Mouse (Mus musculus): ENCODE data around the gene Olfr110.
"Not testable (repeated sequence)": the region's sequence is repeated elsewhere in the genome, so short reads cannot be mapped to it uniquely, and the experiment has no call there.

The Olfr110 gene

DNA sequence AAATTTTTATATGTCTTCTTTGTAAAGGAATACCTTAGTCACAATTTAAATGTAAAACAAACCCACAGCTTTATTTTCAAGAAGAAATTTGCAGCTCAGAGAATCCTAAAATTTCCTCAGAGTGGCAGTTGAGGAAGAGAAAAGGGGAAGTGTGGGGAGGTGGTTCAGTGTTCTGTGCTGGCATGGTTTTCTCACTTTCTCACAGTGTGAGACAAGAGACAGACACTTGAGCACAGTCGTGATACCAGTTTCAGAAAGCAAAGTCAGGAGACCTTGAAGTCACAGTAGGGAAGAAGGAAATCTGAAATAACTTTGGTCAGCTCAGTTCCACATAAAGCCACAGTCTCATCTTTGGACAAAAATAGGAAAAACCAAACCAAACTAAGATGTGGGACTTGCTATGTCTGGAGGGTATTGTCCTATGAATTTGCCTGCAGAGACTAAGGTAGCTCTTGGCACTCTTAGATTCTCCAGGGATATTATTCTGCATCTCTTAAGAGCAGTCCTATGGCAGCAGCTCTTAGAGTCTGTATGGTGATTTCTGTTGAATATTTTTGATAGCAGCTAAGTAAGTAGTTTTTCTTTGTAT lies at the start of gene Olfr110:
Gene Olfr110, plus strand, starts transcription at position 539 of the 589 bp plus-strand sequence.
- DNase-seq (ENCODE audit: low spot score in 2 of 2): no peak

DNA sequence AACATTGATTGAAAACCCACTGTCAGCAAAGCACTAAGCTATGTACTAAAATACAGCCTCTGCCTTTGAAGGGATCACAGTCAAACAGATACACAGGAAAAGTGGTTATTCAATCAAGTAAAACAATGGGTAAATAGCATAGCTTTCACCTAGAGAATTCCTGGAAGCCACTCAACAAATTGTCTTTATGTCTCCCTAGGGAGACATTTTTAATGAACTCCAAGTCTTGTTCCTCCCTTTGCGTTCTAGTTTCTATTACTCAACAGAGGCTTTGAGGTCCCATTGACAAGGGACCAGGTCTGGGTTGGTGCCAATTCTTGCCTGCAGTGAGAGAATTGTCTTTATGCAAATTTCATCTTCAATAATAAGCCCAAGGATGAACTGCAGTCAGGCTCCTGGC lies 47.1 kb upstream of the Olfr110 start, which contains the start of gene Olfr108:
Gene Olfr108, plus strand, starts transcription at position 301 of the 400 bp plus-strand sequence.
- no peak for DNase-seq (ENCODE audit: low spot score in 2 of 2)

DNA sequence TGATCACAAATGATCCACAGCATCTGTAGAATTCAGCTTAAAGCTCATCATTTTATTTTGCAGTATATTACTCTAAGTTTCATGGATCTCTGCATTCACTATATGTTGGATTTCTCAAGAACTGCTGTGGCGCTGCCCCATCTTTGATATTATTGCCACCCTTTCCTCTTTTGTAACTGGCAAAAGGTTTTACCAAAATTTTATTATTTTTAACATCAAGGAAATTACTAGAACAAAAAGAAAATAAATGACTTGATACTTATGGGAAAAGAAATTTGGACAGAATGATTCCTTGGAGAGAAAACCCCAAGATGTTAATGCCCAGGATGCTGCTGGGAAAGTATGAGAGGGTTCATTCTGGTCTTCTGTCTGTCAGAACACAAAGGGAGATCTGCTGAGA lies 33.7 kb upstream of the Olfr110 start, which contains the start of gene Olfr109:
Gene Olfr109, plus strand, starts transcription at position 301 of the 400 bp plus-strand sequence.
- no peak for DNase-seq (ENCODE audit: low spot score in 2 of 2)

DNA sequence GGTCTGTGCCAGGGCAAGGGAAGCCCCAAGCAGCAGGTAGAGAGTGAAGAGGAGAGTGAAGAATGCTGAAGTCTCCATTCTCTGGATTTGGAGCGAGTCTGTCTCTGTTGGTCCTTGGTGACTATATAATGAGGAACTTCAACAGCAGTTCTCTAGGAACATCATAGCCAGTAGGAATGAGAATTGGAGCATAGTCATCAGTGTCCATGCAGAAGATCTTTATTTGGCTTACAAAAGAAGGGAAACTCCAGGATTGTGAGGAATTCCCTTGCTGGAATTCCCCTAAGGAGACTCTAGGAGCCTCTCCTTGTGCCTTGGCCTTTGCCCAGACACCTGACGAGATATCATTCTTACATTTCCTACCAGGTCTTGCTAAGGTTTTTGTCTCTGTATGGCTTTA lies 8.8 kb upstream of the Olfr110 start, which contains the start of gene H2-M2:
Gene H2-M2, minus strand, starts transcription at position 101 of the 400 bp plus-strand sequence.
- DNase-seq (ENCODE audit: low spot score in 2 of 2): no peak

DNA sequence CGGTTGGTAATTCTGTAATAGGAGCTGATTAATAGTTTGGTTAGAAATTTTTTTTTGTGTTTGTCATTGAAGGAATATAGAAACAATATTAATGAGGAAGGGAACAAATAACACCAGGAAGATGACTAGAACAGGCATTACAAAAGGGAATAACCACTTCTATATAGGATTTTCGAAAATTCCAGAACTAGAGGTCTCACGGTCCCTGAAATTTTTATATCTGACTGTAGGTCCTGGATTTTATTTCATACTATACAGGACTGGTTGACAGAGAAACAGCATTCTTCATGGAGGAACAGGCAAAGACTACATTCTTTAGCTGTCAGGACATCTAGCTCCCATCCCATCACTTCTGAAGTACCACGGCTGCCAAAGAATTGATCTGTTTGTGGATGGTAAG lies 15.5 kb downstream of the Olfr110 start, which contains the start of gene Olfr111:
Gene Olfr111, plus strand, starts transcription at position 301 of the 400 bp plus-strand sequence.
- DNase-seq (ENCODE audit: low spot score in 2 of 2): no peak

DNA sequence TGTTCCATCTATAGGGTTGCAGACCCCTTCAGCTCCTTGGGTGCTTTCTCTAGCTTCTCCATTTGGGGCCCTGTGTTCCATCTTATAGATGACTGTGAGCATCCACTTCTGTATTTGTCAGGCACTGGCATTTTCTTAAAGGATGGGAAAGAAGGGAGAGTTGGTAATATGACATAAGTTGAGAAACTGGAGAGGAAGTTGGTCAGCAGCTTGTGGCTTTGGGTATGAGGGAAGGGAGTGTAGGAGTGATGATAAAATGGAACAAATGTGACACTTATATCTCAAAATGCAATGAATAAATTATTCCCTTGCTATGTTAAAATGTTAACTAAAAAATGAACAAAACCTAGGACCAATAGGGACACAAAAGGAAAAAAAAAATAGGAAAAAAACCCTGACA lies 32.3 kb downstream of the Olfr110 start:
- not testable (repeated sequence) for DNase-seq (ENCODE audit: low spot score in 2 of 2)

DNA sequence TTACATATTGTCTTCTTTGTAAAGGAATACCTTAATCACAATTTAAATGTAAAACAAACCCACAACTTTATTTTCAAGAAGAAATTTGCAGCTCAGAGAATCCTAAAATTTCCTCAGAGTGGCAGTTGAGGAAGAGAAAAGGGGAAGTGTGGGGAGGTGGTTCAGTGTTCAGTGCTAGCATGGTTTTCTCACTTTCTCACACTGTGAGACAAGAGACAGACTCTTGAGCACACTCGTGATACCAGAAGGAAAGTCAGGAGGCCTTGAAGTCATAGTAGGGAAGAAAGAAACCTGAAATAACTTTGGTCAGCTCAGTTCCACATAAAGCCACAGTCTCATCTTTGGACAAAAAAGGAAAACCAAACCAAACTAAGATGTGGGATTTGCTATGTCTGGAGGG lies 33.2 kb downstream of the Olfr110 start:
- not testable (repeated sequence) for DNase-seq (ENCODE audit: low spot score in 2 of 2)

DNA sequence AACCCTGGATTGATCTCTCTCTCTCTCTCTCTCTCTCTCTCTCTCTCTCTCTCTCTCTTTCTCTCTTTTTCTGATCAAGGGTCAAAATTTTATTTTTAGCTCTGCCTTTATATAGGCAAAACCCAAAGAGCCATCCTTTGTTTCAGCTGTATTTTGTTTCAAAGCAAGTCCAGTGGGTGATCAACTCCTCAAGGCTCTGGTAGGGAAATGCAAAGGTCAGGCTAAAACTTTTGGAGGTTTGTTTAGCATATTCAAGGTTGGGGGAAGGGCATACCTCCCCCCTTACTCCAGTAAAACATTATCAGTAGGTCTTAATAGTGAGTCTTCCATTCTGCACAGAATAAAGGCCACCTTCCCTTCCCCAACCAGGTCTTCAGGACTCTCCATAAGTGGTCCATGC lies 42.9 kb downstream of the Olfr110 start:
- DNase-seq (ENCODE audit: low spot score in 2 of 2): no peak

DNA sequence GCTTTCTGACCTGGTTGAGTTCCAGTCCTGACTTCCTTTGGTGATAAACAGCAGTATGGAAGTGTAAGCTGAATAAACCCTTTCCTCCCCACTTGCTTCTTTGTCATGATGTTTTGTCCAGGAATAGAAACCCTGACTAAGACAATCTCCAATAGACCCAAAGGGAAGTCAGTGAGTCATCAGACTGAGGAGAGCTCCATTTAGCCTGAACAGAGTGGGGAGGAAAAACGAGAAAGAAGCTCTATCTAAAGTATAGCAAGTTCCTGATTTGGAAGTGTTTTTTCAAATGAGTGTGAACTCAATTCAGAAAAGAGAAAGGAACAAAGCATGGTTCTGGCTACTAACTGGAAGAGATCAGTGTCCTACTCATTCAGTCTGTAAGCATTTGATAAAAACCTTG lies 46.1 kb downstream of the Olfr110 start:
- not testable (repeated sequence) for DNase-seq (ENCODE audit: low spot score in 2 of 2)

DNA sequence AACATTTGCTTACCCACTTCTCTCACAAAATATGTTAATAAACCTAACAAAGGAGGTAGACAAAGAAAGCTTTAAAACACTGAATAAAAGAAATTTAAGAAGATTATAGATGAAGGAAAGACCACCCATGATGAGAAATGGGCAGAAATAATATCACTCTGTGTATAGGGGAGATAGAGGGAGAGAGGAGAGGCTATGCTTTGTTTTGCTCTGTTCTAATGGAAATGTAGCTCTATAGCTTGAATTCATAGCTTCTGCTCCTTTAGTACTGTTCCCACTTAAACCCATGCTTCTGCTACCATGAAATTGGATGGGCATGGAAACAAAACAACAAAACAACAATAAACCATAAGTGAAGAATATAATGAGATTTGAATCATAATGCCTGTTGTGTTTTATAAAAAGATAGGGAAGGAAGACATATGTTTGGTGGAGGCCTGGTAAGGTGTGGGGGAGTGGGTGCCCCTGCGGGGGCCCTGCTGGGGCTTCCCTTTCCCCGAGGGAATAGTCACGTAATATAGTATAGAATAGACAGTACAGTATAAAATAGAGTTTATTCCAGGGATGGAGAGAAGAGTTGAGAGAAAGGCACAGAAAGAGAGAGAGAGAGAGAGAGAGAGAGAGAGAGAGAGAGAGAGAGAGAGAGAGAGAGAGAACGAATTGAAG lies 49.3 kb downstream of the Olfr110 start:
- no peak for DNase-seq (ENCODE audit: low spot score in 2 of 2)

DNA sequence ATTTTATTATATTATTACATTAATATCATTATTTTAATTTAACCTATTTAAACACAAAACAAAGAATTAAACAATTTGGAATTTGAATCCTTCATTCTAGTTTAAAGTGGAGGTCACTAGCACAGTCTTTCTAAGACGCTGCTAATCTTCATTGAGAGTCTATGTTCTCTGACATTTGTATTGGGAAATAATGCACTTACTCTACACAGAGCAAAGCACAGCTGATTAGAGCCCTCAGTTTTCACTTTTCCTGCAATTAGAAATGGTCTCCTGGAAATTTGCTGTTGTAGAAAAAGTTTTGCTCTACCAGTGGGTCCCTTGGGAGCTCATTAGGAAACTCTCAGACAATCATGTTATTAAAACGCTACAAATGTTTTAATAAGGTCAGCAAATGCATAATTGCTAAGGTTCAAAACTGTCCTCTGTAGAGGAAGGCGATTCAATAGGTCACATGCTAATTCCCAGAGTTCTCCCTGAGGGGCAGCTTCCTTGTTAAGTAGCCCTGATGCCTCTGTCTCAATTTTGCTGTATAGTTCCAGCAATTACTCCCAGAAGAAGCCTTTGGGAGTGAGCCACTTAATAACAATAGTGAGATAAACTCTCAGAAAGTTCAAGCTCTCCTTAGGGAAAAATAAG lies 51.6 kb downstream of the Olfr110 start:
- DNase-seq (ENCODE audit: low spot score in 2 of 2): no peak
